Mouse (Mus musculus): Measurements from ENCODE around the gene Gpatch3. TPM values are rescaled to one million over a fixed set of nuclear protein-coding genes. Genes with fewer than 3 reads are reported as not detected.

Gene Gpatch3
- polyA plus RNA-seq, 1 experiment from 2014 or later: 8.0 TPM

- Histone ChIP-seq H3K36me3 (ENCODE audit: insufficient read depth) (peaks cover 44% of the 10 kb centered on the region), H3K27me3 (ENCODE audit: insufficient read depth, low read length) (no peaks in the 10 kb centered on the region), H3K27ac (ENCODE audit: low read depth) (no peak overlapping the region), H3K9ac (no peak overlapping the region), H3K9me3 (ENCODE audit: low read depth, low read length) (peaks cover 6% of the 10 kb centered on the region; the same call in 1 of the 2 replicates), H3K4me1 (ENCODE audit: insufficient read depth) (no peaks in the 10 kb centered on the region), H3K4me2 (no peak overlapping the region), H3K4me3 (ENCODE audit: low read depth, low read length) (no peak overlapping the region)
- ATAC-seq (ENCODE audit: insufficient read depth) (no peak), DNase-seq (no peak)
- 73% methylated on average over 10 of the region's 10 CpGs for WGBS
- TF ChIP-seq CTCF (IDR thresholded peaks at IDR 0.05; ENCODE audit: low read depth): no peak
These were observed 40.9 kb downstream of the Gpatch3 start for GRCm38 (mm10) chr4:133615416-133615815.

GRCm38 (mm10) chr4:133617936-133618335 is 43.4 kb downstream of the Gpatch3 start:
- no peak overlapping the region for H3K27ac ChIP-seq (ENCODE audit: low read depth)
- no peak for TF ChIP-seq CTCF (IDR thresholded peaks at IDR 0.05; ENCODE audit: low read depth)
- no peak overlapping the region for H3K9ac ChIP-seq
- H3K4me2 ChIP-seq: no peak overlapping the region
- DNase-seq (no peak), ATAC-seq (ENCODE audit: insufficient read depth) (no peak)
- WGBS: 91% methylated on average over 11 of the region's 11 CpGs
- H3K27me3 ChIP-seq (ENCODE audit: insufficient read depth, low read length): no peaks in the 10 kb centered on the region
- no peaks in the 10 kb centered on the region for H3K4me1 ChIP-seq (ENCODE audit: insufficient read depth)
- peaks cover 31% of the 10 kb centered on the region for H3K36me3 ChIP-seq (ENCODE audit: insufficient read depth)
- H3K4me3 ChIP-seq (ENCODE audit: low read depth, low read length): no peak overlapping the region
- H3K9me3 ChIP-seq (ENCODE audit: low read depth, low read length): no peaks in the 10 kb centered on the region

GRCm38 (mm10) chr4:133619473-133620136 is 45.1 kb downstream of the Gpatch3 start:
- no peak overlapping the region for H3K9ac ChIP-seq
- DNase-seq (no peak), ATAC-seq (ENCODE audit: insufficient read depth) (no peak)
- no peak overlapping the region for H3K27ac ChIP-seq (ENCODE audit: low read depth)
- no peak for TF ChIP-seq CTCF (IDR thresholded peaks at IDR 0.05; ENCODE audit: low read depth)
- no peak overlapping the region for H3K4me3 ChIP-seq (ENCODE audit: low read depth, low read length)
- H3K4me1 ChIP-seq (ENCODE audit: insufficient read depth): no peaks in the 10 kb centered on the region
- 73% methylated on average over 4 of the region's 4 CpGs for WGBS
- H3K36me3 ChIP-seq (ENCODE audit: insufficient read depth): peaks cover 23% of the 10 kb centered on the region; the same call in 1 of the 2 replicates
- no peaks in the 10 kb centered on the region for H3K27me3 ChIP-seq (ENCODE audit: insufficient read depth, low read length)
- H3K4me2 ChIP-seq: no peak overlapping the region
- H3K9me3 ChIP-seq (ENCODE audit: low read depth, low read length): no peaks in the 10 kb centered on the region

GRCm38 (mm10) chr4:133620668-133621067 is 46.1 kb downstream of the Gpatch3 start:
- Histone ChIP-seq H3K4me2 (no peak overlapping the region), H3K4me1 (ENCODE audit: insufficient read depth) (no peaks in the 10 kb centered on the region), H3K9ac (no peak overlapping the region), H3K4me3 (ENCODE audit: low read depth, low read length) (no peak overlapping the region), H3K36me3 (ENCODE audit: insufficient read depth) (peaks cover 29% of the 10 kb centered on the region; the same call in 1 of the 2 replicates), H3K27ac (ENCODE audit: low read depth) (no peak overlapping the region), H3K9me3 (ENCODE audit: low read depth, low read length) (no peaks in the 10 kb centered on the region), H3K27me3 (ENCODE audit: insufficient read depth, low read length) (no peaks in the 10 kb centered on the region)
- 84% methylated on average over 8 of the region's 8 CpGs for WGBS
- ATAC-seq (ENCODE audit: insufficient read depth) (no peak), DNase-seq (no peak)
- no peak for TF ChIP-seq CTCF (IDR thresholded peaks at IDR 0.05; ENCODE audit: low read depth)

GRCm38 (mm10) chr4:133622161-133622695 is 47.7 kb downstream of the Gpatch3 start:
- no peak overlapping the region for H3K4me3 ChIP-seq (ENCODE audit: low read depth, low read length)
- TF ChIP-seq CTCF (IDR thresholded peaks at IDR 0.05; ENCODE audit: low read depth): no peak
- DNase-seq (no peak), ATAC-seq (ENCODE audit: insufficient read depth) (no peak)
- H3K4me1 ChIP-seq (ENCODE audit: insufficient read depth): 0 out of 2 replicates have a peak, but pooled peaks cover 2% of the 10 kb centered on the region
- H3K9me3 ChIP-seq (ENCODE audit: low read depth, low read length): no peaks in the 10 kb centered on the region
- 77% methylated on average over 10 of the region's 11 CpGs for WGBS
- no peaks in the 10 kb centered on the region for H3K27me3 ChIP-seq (ENCODE audit: insufficient read depth, low read length)
- no peak overlapping the region for H3K27ac ChIP-seq (ENCODE audit: low read depth)
- no peak overlapping the region for H3K4me2 ChIP-seq
- peaks cover 38% of the 10 kb centered on the region for H3K36me3 ChIP-seq (ENCODE audit: insufficient read depth)
- no peak overlapping the region for H3K9ac ChIP-seq

- no peak overlapping the region for H3K4me2 ChIP-seq
- no peak for TF ChIP-seq CTCF (IDR thresholded peaks at IDR 0.05; ENCODE audit: low read depth)
- no peaks in the 10 kb centered on the region for H3K27me3 ChIP-seq (ENCODE audit: insufficient read depth, low read length)
- no peak for DNase-seq
- 0 out of 2 replicates have a peak, but pooled peaks cover 2% of the 10 kb centered on the region for H3K4me1 ChIP-seq (ENCODE audit: insufficient read depth)
- peaks cover 34% of the 10 kb centered on the region for H3K36me3 ChIP-seq (ENCODE audit: insufficient read depth)
- no peak overlapping the region for H3K4me3 ChIP-seq (ENCODE audit: low read depth, low read length)
- no peak for ATAC-seq (ENCODE audit: insufficient read depth)
- no peak overlapping the region for H3K9ac ChIP-seq
- WGBS: 85% methylated on average over 7 of the region's 7 CpGs
- H3K9me3 ChIP-seq (ENCODE audit: low read depth, low read length): no peaks in the 10 kb centered on the region
- peak overlapping the region; percentile 80; the same call in 1 of the 2 replicates for H3K27ac ChIP-seq (ENCODE audit: low read depth)
These were observed 50.3 kb downstream of the Gpatch3 start for GRCm38 (mm10) chr4:133624830-133625229.

- ATAC-seq (ENCODE audit: insufficient read depth) (peak; percentile 54; the same call in 1 of the 2 replicates), DNase-seq (peak; percentile 64)
- TF ChIP-seq CTCF (IDR thresholded peaks at IDR 0.05; ENCODE audit: low read depth): no peak
- no peaks in the 10 kb centered on the region for H3K27me3 ChIP-seq (ENCODE audit: insufficient read depth, low read length)
- no peak overlapping the region for H3K9ac ChIP-seq
- H3K4me1 ChIP-seq (ENCODE audit: insufficient read depth): 0 out of 2 replicates have a peak, but pooled peaks cover 2% of the 10 kb centered on the region
- peak overlapping the region; percentile 80; the same call in 1 of the 2 replicates for H3K27ac ChIP-seq (ENCODE audit: low read depth)
- H3K4me2 ChIP-seq: no peak overlapping the region
- 62% methylated on average over 11 of the region's 11 CpGs for WGBS
- no peak overlapping the region for H3K4me3 ChIP-seq (ENCODE audit: low read depth, low read length)
- H3K9me3 ChIP-seq (ENCODE audit: low read depth, low read length): no peaks in the 10 kb centered on the region
- H3K36me3 ChIP-seq (ENCODE audit: insufficient read depth): peaks cover 29% of the 10 kb centered on the region
These were observed 51.1 kb downstream of the Gpatch3 start for GRCm38 (mm10) chr4:133625621-133626071.
